Comparison of ENCODE assay signal across 22 mouse cellular contexts in genomic region chr16:43700575-43700974, GRCm38 (mm10). TPM values are rescaled to one million over a fixed set of nuclear protein-coding genes. Genes with fewer than 3 reads are reported as not detected.
DNase-seq lines count a peak whose midpoint lies in the region; TF ChIP-seq lines count a peak whose summit lies in the region.
"Had no signal": no experiment of that assay in that cellular context is flagged by ENCODE, and none has a peak within 500 bp of the region (broad histone marks: within the 10 kb centered on the region; RNA-seq: fewer than 3 reads in every experiment).

No protein-coding gene starts in this region.

- peaks cover 36% of the 10 kb centered on the region for H3K4me1 ChIP-seq in E14TG2a.4 (replicated peaks; ENCODE audit: low read depth, low read length)
- H3K4me1 ChIP-seq: liver, embryonic 15.5 days had no signal

- DNase-seq in adrenal gland, postnatal 10 days = peak; percentile 12
- DNase-seq in adrenal gland, adult 8-10 months = no peak
- DNase-seq in heart, postnatal 10 days = peak; percentile 8 to 10
- DNase-seq in heart, postnatal 4 days = no peak
- peak; percentile 85 for DNase-seq in induced T-regulatory cell, adult 2 months (ENCODE audit: low read depth)
- no peak for DNase-seq in cerebellum, adult 18-20 months
- DNase-seq in embryo, embryonic 11 days = no peak
- DNase-seq: heart, postnatal 36 days; kidney, adult 11 months; kidney, postnatal 36 days; lung, postnatal 14 days had no signal

- intact Hi-C loops in heart, postnatal 10 days (cut with DNase I) = loop anchor here (5.0 kb wide), 1 partner anchor 88 kb away; no protein-coding TSS in a partner anchor

- peak overlapping the region; percentile 37; the same call in 1 of the 2 replicates for H3K4me3 ChIP-seq in E14TG2a.4 (replicated peaks; ENCODE audit: low read length)
- H3K4me3 ChIP-seq: forebrain, embryonic 13.5 days; limb, embryonic 13.5 days; liver, embryonic 15.5 days; megakaryocyte, embryonic 14.5 days; neural tube, embryonic 12.5 days had no signal

- no peaks in the 10 kb centered on the region for H3K27me3 ChIP-seq in E14TG2a.4 (ENCODE audit: insufficient read depth, low read length)
- H3K27me3 ChIP-seq: CH12.LX; forebrain, embryonic 13.5 days; limb, embryonic 13.5 days; liver, embryonic 15.5 days; neural tube, embryonic 12.5 days; Patski had no signal

- no peaks in the 10 kb centered on the region for H3K36me3 ChIP-seq in E14TG2a.4 (ENCODE audit: insufficient read depth, low read length)
- H3K36me3 ChIP-seq: limb, embryonic 13.5 days; liver, embryonic 15.5 days; neural tube, embryonic 12.5 days had no signal

- TF ChIP-seq CTCF in E14TG2a.4 (conservative IDR thresholded peaks at IDR 0.05; ENCODE audit: low read length) = no peak

- no peaks in the 10 kb centered on the region for H3K9me3 ChIP-seq in E14TG2a.4 (ENCODE audit: low read length)
- H3K9me3 ChIP-seq: forebrain, embryonic 13.5 days; limb, embryonic 13.5 days; liver, embryonic 15.5 days; neural tube, embryonic 12.5 days had no signal

RNA-seq across cellular contexts. Expression of gene Tigit, which starts 36.6 kb away (rescaled TPM):
- not detected for total RNA-seq in adrenal gland, postnatal 10 days (2021)
- under 1 TPM in 1 of 4 experiments, not detected in 3; 0.32 TPM for total RNA-seq in adrenal gland, adult 8-10 months (2022)
- not detected for total RNA-seq in heart, postnatal 10 days (2021)
- total RNA-seq in heart, postnatal 4 days (2021) = not detected
- total RNA-seq: heart, postnatal 36 days; layer of hippocampus, postnatal 10 days; left cerebral cortex, postnatal 10 days; midbrain, postnatal 0 days had no signal

RNA-seq across cellular contexts. Expression of gene Drd3, which starts 53.3 kb away (rescaled TPM):
- total RNA-seq in adrenal gland, postnatal 10 days (2021) = not detected
- total RNA-seq in adrenal gland, adult 8-10 months (2022) = not detected
- not detected for total RNA-seq in heart, postnatal 10 days (2021)
- total RNA-seq in heart, postnatal 4 days (2021) = not detected
- total RNA-seq: CH12.LX; heart, postnatal 36 days; midbrain, postnatal 0 days had no signal

Comparison
In these comparisons a context has a peak if more than half of its experiments do, and no peak if none do; other contexts are left out.
1. DNase-seq: peak in adrenal gland, postnatal 10 days (single experiment), heart, postnatal 10 days (2 of 2) and induced T-regulatory cell, adult 2 months (single experiment); none in adrenal gland, adult 8-10 months (single experiment), heart, postnatal 4 days (single experiment), cerebellum, adult 18-20 months (0 of 2) and embryo, embryonic 11 days (single experiment).